Mouse (Mus musculus): ENCODE measurements at regions not wholly inside any gene's neighbourhood (a gene's known extent, or its start where the extent isn't known, plus 50 kb on each side); places are given as distances from the start of the nearest gene placed in this dataset.
"Not testable (repeated sequence)": the region's sequence is repeated elsewhere in the genome, so short reads cannot be mapped to it uniquely, and the experiment has no call there.

GRCm38 (mm10) chr13:113484159-113484762 is 134.1 kb downstream of the Snx18 start:
- no peak for DNase-seq (ENCODE audit: low spot score)

- no peak for DNase-seq (ENCODE audit: low spot score)
These were observed 135.5 kb downstream of the Snx18 start for GRCm38 (mm10) chr13:113482911-113483310.

GRCm38 (mm10) chr13:113477901-113478510 is 140.4 kb downstream of the Snx18 start:
- no peak for DNase-seq (ENCODE audit: low spot score)

GRCm38 (mm10) chr13:113470822-113471557 is 147.4 kb downstream of the Snx18 start:
- no peak for DNase-seq (ENCODE audit: low spot score)

GRCm38 (mm10) chr13:113464190-113465064 is 153.9 kb downstream of the Snx18 start:
- DNase-seq (ENCODE audit: low spot score) = no peak

GRCm38 (mm10) chr13:113463420-113463819 is 154.9 kb downstream of the Snx18 start:
- DNase-seq (ENCODE audit: low spot score) = no peak

- no peak for DNase-seq (ENCODE audit: low spot score)
These were observed 161.7 kb downstream of the BC067074 start for GRCm38 (mm10) chr13:113454490-113455295.

GRCm38 (mm10) chr13:113448378-113448777 is 155.4 kb downstream of the BC067074 start:
- no peak for DNase-seq (ENCODE audit: low spot score)

- DNase-seq (ENCODE audit: low spot score) = no peak
These were observed 153.3 kb downstream of the BC067074 start for GRCm38 (mm10) chr13:113446226-113446625.

GRCm38 (mm10) chr13:113444481-113444880 is 151.5 kb downstream of the BC067074 start:
- not testable (repeated sequence) for DNase-seq (ENCODE audit: low spot score)

GRCm38 (mm10) chr13:113443078-113443477 is 150.1 kb downstream of the BC067074 start:
- no peak for DNase-seq (ENCODE audit: low spot score)

- no peak for DNase-seq (ENCODE audit: low spot score)
These were observed 149.2 kb downstream of the BC067074 start for GRCm38 (mm10) chr13:113442169-113442568.

- no peak for DNase-seq (ENCODE audit: low spot score)
These were observed 147.2 kb downstream of the BC067074 start for GRCm38 (mm10) chr13:113440137-113440536.

GRCm38 (mm10) chr13:113439516-113439915 is 146.6 kb downstream of the BC067074 start:
- no peak for DNase-seq (ENCODE audit: low spot score)

GRCm38 (mm10) chr13:113438872-113439271 is 145.9 kb downstream of the BC067074 start:
- DNase-seq (ENCODE audit: low spot score) = no peak

- DNase-seq (ENCODE audit: low spot score) = no peak
These were observed 143.3 kb downstream of the BC067074 start for GRCm38 (mm10) chr13:113436288-113436687.

GRCm38 (mm10) chr13:113435117-113435516 is 142.2 kb downstream of the BC067074 start:
- DNase-seq (ENCODE audit: low spot score) = no peak

GRCm38 (mm10) chr13:113433456-113433855 is 140.5 kb downstream of the BC067074 start:
- peak; percentile 11 for DNase-seq (ENCODE audit: low spot score)

- peak; percentile 13 for DNase-seq (ENCODE audit: low spot score)
These were observed 136.7 kb downstream of the BC067074 start for GRCm38 (mm10) chr13:113429615-113430014.

All from layer of hippocampus, adult 11-12 months (tissue).